Mouse (Mus musculus): ENCODE data around the gene Ppan.

Gene Ppan

DNA sequence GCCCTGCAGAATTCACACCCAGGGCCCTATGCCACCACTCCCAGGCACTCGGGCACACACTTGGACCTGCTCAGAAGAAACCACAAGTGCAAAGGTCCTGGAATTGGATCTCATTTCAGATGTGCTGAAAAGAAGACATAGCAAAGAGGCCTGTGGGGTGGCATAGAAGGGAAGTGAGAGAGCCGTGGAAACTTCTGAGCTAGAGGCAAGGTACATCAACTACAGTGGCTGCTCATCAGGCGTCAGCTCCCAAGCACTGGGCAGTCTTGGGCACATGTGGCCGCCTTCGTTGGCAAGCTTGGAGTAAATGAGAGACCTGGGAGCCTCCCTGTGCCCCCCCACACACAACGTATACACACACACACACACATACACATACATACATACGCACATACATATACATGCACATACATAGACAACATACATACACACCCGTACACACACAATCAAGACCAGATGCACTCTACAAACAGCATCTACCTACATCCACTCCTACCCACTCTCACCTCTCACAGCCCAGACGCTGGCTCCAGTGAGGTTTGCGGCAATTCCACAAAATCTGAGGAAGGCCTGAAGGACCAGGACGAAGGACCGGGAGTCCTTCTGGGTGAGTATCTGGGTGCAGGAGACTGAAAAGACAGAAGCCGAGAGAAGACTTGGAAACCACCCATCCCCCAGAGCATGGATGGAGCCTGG lies 8.7 kb upstream of the Ppan start, which contains the start of gene Angptl6:
Gene Angptl6 (minus strand): TSS at position 631 of the 696 bp plus-strand sequence.
- DNase-seq (ENCODE audit: low read depth) = no peak

DNA sequence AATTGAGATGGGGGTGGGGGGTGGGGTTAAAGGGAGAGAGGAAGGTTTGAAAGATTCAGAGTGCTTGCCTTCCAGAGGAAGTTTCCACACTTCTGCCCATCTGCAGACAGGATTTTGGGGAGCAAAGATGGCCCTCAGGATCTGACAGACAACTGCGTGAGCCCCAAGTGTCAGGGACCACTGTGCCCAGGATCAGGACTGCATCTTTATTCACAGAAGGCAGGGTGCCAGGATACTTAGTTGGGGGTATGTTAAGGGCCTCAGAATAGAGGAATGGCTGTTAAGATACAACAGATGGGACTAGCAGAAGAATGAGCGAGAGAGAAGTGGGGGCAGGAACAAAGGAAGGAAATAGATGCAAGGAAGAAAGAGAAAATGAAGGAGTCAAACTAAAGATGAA lies 1.4 kb upstream of the Ppan start:
- no peak for DNase-seq (ENCODE audit: low read depth)

DNA sequence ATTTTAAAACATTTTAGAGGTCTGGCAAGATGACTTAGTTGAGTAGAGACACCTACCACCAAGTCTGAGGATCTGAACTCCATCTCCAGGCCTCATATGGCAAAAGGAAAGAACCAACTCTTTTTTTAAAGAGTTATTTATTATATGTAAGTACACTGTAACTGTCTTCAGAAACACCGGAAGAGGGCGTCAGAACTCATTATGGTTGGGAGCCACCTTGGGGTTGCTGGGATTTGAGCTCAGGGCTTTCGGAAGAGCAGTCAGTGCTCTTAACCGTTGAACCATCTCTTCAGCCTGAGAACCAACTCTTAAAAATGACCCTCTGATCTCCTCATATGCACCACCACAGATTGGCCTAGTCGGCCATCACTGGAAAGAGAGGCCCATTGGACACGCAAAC lies 784 bp upstream of the Ppan start:
- no peak for DNase-seq (ENCODE audit: low read depth)

DNA sequence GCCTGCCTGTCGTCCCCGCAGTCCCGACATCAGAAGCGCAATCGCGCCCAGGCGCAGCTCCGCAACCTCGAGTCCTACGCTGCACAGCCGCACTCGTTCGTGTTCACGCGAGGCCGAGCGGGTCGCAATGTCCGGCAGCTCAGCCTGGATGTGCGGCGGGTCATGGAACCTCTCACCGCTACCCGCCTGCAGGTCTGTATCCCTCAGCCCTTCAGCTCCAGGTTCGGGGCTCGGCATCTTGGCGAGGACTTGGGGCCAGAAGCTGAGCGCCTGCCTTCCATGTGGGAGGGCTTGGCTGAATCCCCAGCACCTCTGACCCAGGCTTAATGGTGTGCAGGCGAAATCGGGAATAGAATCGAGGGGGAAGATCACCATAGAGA lies 401 bp downstream of the Ppan start:
- no peak for DNase-seq (ENCODE audit: low read depth)

DNA sequence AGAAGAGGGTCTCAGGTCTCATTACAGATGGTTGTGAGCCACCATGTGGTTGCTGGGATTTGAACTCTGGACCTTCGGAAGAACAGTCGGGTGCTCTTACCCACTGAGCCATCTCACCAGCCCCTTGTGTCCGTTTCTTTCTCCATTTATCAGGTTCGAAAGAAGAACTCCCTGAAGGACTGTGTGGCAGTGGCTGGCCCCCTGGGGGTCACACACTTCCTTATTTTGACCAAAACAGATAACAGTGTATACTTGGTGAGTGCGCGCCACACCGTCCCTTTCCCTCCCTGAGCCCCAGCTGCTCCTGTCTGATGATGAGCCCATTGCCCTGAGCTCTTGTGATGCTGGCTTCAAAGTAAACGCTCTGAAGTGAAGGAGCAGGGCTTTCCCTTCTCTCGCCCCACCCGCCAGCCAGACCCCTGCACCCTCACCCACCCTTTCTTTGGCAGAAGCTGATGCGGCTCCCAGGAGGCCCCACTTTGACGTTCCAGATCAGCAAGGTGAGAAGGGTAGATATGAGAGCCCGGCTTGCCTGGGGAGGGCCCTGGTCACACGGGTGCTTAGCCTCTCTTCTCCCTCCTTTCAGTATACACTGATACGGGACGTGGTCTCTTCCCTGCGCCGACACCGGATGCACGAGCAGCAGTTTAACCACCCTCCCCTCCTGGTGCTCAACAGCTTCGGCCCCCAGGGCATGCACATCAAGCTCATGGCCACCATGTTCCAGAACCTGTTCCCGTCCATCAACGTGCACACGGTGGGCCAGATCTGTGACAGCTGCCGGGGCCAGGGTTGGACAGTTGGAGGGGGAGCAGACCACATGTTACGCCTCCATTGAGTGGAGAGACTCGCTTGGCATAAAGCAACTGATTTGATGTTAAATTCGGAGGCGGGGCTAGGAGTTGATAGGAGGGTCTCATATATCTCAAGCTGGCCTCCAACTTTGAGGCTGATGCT lies 1.5 kb downstream of the Ppan start:
- no peak for DNase-seq (ENCODE audit: low read depth)

DNA sequence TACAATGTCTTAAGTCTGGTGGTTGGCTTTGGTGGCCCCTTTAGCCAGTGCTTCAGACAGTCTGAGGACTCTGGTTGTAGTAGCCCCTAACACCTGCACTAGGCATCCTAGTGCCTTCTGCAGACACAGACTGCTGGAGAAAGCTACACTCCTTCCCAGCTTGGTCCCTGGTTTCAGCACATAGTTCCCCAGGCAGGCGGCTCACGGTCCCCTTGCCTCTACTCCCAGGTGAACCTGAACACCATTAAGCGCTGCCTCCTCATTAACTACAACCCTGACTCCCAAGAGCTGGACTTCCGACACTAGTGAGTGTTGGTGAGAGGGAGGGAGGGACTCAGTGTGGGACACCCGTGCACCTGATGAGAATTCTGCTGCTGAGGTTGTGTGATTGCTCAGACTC lies 2.4 kb downstream of the Ppan start:
- DNase-seq (ENCODE audit: low read depth) = no peak

DNA sequence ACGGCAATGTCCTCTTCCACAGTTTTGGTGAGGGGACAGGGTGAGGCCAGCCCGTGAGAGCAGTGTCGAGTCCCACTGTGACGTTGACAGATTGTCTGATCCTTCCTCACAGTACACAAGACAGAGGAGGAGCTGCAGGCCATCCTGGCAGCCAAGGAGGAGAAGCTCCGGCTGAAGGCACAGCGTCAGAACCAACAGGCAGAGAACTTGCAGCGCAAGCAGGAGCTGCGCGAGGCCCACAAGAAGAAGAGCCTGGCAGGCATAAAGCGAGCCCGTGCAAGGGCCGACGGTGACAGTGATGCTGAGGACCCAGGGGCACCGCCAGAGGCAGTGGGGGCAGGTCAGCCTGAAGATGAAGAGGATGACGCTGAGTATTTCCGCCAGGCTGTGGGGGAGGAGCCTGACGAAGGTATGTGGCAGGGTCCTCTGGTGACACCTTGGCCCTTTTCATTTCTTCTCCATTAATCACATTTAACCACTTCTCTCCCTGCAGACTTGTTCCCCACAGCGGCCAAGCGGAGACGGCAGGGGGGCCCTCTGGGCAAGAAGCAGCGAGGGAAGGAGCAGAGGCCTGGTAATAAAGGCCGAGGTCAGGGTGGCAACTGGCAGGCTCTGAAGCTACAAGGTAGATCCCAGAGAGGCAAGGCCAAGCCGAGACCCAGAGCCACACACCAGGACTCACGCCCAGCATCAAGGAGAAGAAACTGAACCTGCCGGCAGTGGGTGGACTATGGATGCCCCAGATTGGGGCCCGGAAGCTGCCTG lies 3.5 kb downstream of the Ppan start:
- no peak for DNase-seq (ENCODE audit: low read depth)

DNA sequence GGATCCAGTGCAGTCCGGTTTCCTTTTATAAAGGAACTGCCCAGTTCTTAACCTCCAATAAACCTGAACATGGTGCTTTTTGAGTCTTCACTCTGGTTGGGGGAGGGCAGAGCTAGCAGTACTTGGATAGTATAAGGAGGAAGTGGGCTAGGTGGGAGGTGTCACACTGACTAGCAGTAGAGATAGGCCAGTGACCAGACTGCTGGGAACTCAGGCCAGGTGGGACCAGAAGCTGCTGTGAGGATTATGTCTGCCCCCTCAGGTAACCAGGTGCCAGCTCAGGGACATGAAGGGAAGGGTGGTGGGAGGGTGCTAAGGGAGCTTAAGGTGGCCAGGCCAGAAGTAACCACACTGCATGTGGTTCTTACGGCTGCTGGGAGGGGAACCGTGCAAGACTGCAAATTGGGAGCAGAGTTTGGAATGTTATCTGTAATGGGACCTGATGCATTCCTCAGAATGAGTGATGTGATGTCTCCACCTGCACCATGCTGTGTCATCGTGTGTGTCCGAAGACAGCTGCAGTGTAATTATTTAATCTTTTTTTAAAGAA lies 4.2 kb downstream of the Ppan start:
- DNase-seq (ENCODE audit: low read depth) = no peak

DNA sequence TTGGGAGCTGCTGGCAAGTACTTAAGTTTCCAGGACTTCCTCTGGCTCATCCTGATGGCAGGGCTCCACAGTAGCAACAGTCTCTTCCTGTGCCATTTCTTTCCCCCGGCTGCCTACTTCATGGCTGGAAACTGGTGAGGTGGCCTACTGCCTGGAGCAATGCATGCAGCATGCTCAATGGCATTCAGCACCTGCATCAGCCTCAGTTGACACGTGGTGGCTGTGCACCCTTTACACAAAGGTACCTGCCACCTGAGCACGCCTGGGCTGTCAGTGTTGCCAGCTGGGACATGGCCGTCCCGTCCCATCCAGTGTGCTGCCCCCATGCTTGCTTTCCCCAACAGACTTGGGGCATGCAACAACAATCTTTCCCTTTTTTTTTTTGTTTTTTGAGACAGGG lies 5.1 kb downstream of the Ppan start:
- no peak for DNase-seq (ENCODE audit: low read depth)

DNA sequence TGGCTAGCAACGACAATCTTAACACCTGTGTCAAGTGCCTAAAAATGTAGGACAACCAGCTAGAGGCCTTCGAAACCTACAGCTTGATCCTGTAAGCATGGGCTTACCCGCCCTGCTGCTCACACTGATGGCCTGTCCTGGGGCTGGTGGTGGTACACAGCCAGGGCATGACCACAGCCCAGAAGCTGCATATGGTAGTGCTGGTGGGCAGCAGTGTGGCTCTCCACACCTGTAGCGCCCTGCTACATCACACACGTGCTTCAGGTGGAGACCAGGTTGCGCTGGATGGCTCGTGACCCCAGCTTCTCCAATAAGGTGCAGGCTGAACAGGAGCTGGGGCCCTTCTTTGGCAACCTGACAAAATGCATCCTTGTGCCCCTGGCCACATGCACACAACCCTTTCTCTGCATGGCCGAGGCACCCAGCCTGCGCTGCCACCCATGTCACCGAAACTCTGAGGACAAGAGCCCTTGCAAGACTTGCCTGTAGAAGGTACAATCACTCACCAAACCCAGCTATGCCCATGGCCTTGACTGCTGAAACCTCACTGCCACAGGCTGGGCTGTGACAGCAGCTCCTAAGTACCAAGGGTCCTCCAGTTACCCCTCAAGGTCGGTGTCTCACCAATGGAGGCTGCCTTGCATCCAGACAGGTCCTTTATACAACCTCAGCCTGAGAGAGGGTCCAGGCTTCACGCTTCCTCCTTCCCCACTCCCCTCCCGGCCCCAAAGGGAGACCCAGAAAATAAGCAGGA lies 5.8 kb downstream of the Ppan start:
- no peak for DNase-seq (ENCODE audit: low read depth)

DNA sequence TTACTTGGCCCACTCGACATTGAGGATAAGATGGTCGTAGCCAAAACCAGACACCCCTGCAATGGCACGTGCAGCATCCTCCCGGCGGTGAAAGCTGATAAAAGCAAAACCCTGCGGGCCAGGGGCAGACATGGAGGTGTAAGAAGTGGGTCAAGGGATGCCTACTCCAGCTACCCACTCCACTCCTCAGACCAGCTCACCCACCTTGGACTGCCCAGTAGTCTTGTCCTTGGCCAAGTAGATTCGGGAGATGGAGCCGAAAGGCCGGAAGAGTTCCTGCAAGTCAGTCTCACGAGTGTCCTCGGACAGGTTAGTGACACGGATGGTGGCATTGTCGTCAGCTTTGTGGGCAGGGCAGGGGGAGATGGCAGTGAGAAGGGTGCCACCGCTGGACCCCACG lies 6.7 kb downstream of the Ppan start:
- DNase-seq (ENCODE audit: low read depth) = no peak

DNA sequence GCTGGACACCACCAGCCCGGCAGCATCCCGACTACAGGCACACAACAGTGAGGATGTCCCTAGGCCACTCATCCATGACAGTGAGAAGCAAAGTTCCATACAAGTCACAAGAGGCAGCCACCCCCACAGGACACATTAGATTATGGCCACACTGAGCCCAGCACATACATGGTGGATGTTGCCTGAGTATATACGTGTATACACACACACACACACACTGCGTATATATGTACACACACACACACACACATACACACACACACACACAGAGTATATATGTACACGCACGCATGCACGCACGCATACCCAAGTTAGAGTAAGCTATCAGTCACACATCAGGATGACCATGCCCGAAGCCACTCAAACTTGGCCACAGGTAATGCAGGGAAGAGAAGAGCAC lies 7.4 kb downstream of the Ppan start:
- DNase-seq (ENCODE audit: low read depth) = no peak

DNA sequence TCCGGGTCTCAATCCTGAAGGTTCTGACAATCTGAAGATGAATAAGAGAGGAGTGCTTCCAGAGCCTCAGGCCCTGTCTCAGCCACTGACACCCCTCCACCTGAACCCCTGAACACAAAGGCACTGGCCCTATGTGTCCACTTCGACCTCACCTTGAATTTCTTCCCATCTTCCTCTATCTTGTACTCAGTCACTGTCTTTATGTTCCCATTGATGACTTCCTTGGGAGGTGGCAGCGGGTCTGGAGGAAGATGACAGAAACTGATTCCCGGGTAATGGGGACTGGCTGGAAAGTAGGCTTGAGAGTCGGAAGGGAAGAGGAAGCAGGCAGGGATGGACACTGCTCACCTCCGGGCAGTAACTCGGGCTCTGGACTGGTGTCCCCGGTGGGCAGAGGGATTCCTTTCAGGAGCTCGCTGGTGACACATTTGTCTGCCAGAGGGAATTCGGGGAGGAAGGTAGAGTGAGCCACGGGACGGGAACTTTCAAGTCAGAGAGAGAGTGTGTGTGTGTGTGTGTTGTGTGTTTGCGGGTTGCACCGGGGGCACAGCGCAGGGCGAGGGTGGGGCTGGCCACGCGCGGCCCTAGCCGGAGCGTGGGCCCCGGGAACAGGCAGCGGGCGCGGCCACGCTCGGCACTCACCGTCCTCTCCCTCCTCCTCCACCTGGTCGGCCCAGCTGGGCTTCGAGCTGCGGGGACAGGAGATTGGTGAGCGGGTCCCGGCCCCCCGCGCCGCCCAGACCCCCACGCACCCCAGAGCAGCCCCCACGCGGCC lies 9.9 kb downstream of the Ppan start:
- peak; percentile 34 for DNase-seq (ENCODE audit: low read depth)

DNA sequence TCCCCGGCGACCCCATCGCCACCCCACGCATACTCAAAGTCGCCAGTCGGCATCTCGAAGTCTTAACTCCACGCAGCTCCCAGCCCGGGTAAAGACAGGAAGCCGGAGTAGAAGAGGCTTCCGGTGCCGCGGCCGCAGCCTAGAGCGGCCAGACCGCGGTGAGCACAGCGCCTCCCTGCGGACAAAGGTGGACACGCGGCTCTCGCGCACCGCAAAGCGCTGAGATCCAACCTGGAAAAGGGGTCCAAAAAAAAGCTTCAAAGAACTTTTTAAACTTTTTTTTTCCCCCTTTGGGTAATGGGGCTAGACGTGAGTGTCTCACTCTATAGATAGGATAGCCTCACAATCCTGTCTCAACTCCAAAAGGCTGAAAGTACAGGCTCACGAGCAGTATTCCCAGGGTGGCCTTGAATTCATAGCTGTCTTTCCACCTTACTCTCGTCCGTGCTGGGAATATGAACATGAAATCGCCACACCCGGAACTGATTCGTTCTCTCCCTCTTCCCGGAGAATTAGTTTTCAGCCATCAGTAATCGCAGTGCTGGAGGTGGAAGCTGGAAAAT lies 10.6 kb downstream of the Ppan start, which contains the start of gene Eif3g:
Gene Eif3g (minus strand): TSS at position 113 of the 563 bp plus-strand sequence.
- DNase-seq (ENCODE audit: low read depth) = peak; percentile 92

DNA sequence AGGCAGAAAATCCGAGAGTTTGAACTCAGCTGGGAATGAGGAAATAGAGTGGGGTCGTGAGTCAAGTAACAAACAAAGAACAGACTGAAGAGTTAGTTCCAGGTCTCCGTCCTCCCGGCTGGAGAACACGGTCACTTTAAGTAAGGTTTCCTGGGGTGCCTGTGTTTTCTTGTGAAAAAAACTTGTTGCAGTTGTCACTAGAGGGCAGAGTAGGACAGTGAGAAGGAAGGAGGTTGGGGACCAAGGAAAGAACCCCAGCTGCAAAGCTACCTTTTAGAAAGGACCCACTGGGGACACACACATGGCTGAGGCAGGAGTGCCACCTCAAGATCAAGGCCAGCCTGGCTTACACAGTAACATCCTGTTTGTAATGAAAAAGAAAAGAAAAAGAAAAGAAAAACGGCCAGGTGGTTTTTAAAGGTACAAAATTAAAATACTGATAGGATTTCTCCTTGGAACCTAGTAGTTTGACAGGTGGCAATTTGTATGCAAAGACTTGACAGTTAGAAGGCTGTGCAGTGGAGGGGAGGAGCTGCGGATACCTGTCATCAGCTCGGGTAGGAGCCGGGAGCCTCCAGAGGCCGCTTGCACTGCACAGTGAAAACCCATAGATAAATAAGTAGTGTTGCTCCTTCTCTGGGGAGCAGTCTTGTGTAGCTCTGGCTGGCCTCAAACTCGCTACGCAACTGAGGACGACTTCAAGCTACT lies 13.6 kb downstream of the Ppan start:
- peak; percentile 83 for DNase-seq (ENCODE audit: low read depth)

DNA sequence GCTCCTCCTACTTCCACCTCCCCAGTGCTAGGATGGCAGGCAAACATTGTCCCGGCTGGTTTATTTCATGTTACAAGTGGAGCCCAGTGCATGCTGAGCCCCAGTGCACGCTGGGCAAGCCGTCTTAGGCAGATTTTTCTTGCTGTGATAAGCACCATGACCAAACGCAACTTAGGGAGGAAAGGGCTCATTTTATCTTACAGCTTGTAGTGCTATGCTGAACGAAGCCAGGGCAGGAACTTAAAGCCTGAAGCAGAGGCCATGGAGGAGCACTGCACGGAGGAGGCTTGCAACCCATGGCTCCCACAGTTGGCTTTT lies 14.2 kb downstream of the Ppan start:
- peak; percentile 24 for DNase-seq (ENCODE audit: low read depth)

DNA sequence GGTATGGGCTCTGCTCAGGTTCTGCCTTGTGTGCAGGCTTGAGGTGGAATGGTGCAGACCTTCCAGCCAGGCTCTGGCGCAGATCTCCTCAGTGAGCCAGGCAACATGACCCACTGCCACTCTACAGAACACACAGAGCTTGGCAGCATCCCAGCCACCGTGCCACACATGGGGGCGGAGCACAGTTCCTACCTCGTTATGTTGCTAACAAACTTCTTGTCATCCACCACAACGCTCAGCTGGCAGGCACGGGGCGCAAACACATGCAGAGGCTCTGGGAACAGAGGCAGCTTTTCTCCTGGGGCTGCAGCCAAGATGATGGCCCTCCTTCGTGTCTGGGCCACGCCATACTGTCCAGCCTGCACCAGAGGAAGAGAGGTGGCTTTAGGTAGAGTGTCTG lies 22.0 kb downstream of the Ppan start:
- no peak for DNase-seq (ENCODE audit: low read depth)

DNA sequence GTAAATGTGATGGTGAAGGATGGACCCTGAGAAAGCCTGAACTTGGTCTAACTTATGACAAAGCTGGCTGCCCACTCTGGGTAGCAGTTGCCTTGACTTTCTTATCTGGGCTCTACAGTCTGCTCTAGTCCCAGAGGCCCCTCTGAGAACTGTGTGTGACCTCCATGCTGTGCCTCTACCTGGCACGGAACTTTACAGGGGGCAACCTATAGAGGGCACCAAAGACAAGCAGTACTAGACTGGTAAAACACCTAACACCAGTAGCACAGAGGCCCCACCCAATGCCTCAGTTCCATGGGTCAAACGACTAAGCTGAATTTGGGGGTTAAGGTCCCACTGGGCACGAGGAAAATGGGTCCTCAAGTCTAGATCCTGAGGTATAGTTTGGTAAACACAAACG lies 28.2 kb downstream of the Ppan start:
- DNase-seq (ENCODE audit: low read depth) = peak; percentile 74

DNA sequence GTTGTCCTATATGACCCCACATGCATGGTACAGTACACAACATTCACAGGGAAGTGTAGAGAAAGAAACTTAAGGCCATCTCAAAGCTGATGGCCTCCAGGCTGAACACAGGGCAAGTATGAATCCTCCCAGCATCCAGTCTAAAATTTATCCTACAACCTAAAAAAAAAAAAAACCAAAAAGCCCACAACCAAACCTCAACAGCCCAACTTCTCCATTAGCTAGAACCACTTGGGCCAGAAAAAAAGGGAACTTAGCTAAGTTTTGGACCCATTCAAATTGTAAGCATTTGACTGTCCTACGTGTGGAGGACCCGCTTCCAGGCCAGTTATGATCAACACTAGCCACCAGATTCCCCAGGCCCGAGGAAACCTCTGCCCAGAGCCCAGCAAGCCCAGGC lies 35.3 kb downstream of the Ppan start:
- DNase-seq (ENCODE audit: low read depth) = no peak

Measured in induced T-regulatory cell, adult 2 months (primary cell).